In the genomic region with DNA sequence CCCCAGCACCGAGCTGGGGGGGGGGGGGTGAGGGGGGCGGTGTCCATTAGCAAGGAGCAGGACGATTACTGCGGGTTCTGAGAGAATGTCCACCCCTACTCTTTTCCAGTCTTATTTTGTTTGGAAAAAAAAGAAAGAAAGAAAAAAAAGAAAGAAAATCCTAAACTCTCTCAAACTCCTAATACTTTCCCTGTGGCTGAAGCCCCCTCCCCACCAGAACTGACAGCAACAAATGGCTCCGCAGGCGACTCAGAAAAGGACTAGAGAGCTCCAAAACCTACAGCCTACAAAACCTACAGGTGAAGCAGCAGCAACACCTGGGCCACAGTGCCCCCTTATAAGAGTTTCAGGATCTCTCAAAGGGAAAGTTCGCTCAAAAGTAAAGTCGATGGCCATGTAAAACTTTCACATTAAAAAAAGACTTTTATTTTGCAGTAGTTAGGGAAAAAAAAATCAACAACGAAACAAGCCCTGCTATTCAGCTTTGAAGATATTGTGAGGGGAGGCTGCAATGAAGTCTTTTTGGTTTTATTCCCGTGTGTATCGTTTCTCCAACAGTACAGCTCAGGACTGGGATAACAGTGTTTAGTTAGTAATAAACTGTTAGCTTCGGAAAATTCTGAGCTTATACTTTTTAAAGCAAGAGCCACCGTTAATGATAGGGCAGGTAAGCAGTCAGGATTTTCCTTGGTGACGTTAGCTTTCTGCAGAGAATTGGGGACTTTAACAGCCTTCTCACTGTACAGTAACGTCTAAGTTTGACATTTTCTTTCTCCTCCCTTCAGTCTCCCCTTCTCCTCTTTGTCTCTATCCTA, we compare ENCODE assay signal across 11 mouse cellular contexts. TPM values are rescaled to one million over a fixed set of nuclear protein-coding genes. Genes with fewer than 3 reads are reported as not detected.
DNase-seq lines count a peak whose midpoint lies in the region; ATAC-seq lines count a peak whose summit lies in the region.
"Had no signal": no experiment of that assay in that cellular context is flagged by ENCODE, and none has a peak within 500 bp of the region (broad histone marks: within the 10 kb centered on the region; RNA-seq: fewer than 3 reads in every experiment).

No protein-coding gene starts in this region.

- peaks cover 29% of the 10 kb centered on the region for H3K4me1 ChIP-seq in kidney, embryonic 15.5 days
- peaks cover 2% of the 10 kb centered on the region; the same call in 1 of the 2 replicates for H3K4me1 ChIP-seq in embryonic facial prominence, embryonic 11.5 days (ENCODE audit: control insufficient read depth, insufficient read depth, low read length)
- H3K4me1 ChIP-seq in hindbrain, embryonic 12.5 days: peaks cover 26% of the 10 kb centered on the region
- peaks cover 40% of the 10 kb centered on the region for H3K4me1 ChIP-seq in midbrain, embryonic 15.5 days

- H3K4me3 ChIP-seq in kidney, embryonic 15.5 days (replicated peaks): peak overlapping the region; percentile 24
- peak overlapping the region; percentile 25 for H3K4me3 ChIP-seq in embryonic facial prominence, embryonic 11.5 days (ENCODE audit: low read depth, low read length)
- H3K4me3 ChIP-seq in hindbrain, embryonic 12.5 days: peak overlapping the region; percentile 44
- H3K4me3 ChIP-seq in midbrain, embryonic 15.5 days: peak overlapping the region; percentile 49
- H3K4me3 ChIP-seq: erythroblast, embryonic 14.5 days had no signal

- H3K27ac ChIP-seq in kidney, embryonic 15.5 days: no peak overlapping the region
- no peak overlapping the region for H3K27ac ChIP-seq in embryonic facial prominence, embryonic 11.5 days (replicated peaks; ENCODE audit: low read depth, low read length)
- H3K27ac ChIP-seq in hindbrain, embryonic 12.5 days: peak overlapping the region; percentile 100
- peak overlapping the region; percentile 83 for H3K27ac ChIP-seq in midbrain, embryonic 15.5 days

- H3K36me3 ChIP-seq in kidney, embryonic 15.5 days: no peaks in the 10 kb centered on the region
- H3K36me3 ChIP-seq in embryonic facial prominence, embryonic 11.5 days (replicated peaks; ENCODE audit: control insufficient read depth, insufficient read depth, low read depth, low read length): no peaks in the 10 kb centered on the region
- no peaks in the 10 kb centered on the region for H3K36me3 ChIP-seq in hindbrain, embryonic 12.5 days
- H3K36me3 ChIP-seq in midbrain, embryonic 15.5 days (replicated peaks): no peaks in the 10 kb centered on the region

- no peaks in the 10 kb centered on the region for H3K9me3 ChIP-seq in kidney, embryonic 15.5 days (replicated peaks)
- H3K9me3 ChIP-seq in embryonic facial prominence, embryonic 11.5 days (replicated peaks; ENCODE audit: control insufficient read depth, low read length): no peaks in the 10 kb centered on the region
- H3K9me3 ChIP-seq in hindbrain, embryonic 12.5 days (replicated peaks): no peaks in the 10 kb centered on the region
- H3K9me3 ChIP-seq in midbrain, embryonic 15.5 days: no peaks in the 10 kb centered on the region

- peaks cover 94% of the 10 kb centered on the region for H3K27me3 ChIP-seq in kidney, embryonic 15.5 days
- H3K27me3 ChIP-seq in embryonic facial prominence, embryonic 11.5 days (ENCODE audit: control insufficient read depth, insufficient read depth, low read length): peaks cover 66% of the 10 kb centered on the region
- H3K27me3 ChIP-seq in hindbrain, embryonic 12.5 days: peaks cover 3% of the 10 kb centered on the region
- no peaks in the 10 kb centered on the region for H3K27me3 ChIP-seq in midbrain, embryonic 15.5 days (replicated peaks)

- no peak overlapping the region for H3K9ac ChIP-seq in kidney, embryonic 15.5 days
- peak overlapping the region; percentile 34; the same call in 1 of the 2 replicates for H3K9ac ChIP-seq in embryonic facial prominence, embryonic 11.5 days (replicated peaks; ENCODE audit: low read length)
- peak overlapping the region; percentile 54 for H3K9ac ChIP-seq in hindbrain, embryonic 12.5 days
- peak overlapping the region; percentile 54 for H3K9ac ChIP-seq in midbrain, embryonic 15.5 days

- H3K4me2 ChIP-seq in kidney, embryonic 15.5 days: peak overlapping the region; percentile 42
- H3K4me2 ChIP-seq in embryonic facial prominence, embryonic 11.5 days (ENCODE audit: low read depth, low read length): peak overlapping the region; percentile 38
- peak overlapping the region; percentile 89 for H3K4me2 ChIP-seq in hindbrain, embryonic 12.5 days (replicated peaks)
- peak overlapping the region; percentile 78 for H3K4me2 ChIP-seq in midbrain, embryonic 15.5 days

- no peak for ATAC-seq in kidney, embryonic 15.5 days (replicated peaks; ENCODE audit: low FRiP score)
- ATAC-seq in embryonic facial prominence, embryonic 11.5 days (replicated peaks; ENCODE audit: insufficient number of reproducible peaks, low FRiP score, low TSS enrichment, low read depth): no peak
- no peak for ATAC-seq in hindbrain, embryonic 12.5 days (ENCODE audit: low FRiP score)
- no peak for ATAC-seq in midbrain, embryonic 15.5 days (replicated peaks)

- 1% methylated on average over 15 of the region's 15 CpGs for WGBS in kidney, embryonic 15.5 days
- under 1% methylated on average over 15 of the region's 15 CpGs for WGBS in embryonic facial prominence, embryonic 11.5 days
- under 1% methylated on average over 15 of the region's 15 CpGs for WGBS in hindbrain, embryonic 12.5 days
- WGBS in midbrain, embryonic 15.5 days: 4% methylated on average over 15 of the region's 15 CpGs

- DNase-seq in kidney, adult 18-20 months: no peak
- no peak for DNase-seq in embryonic facial prominence, embryonic 11.5 days (ENCODE audit: low spot score)
- no peak for DNase-seq in urinary bladder, postnatal 4 days (ENCODE audit: low spot score in 2 of 2)
- DNase-seq in urinary bladder, adult 18-20 months (ENCODE audit: low spot score in 2 of 2): no peak
- no peak for DNase-seq in c-Kit-positive CD71-positive TER-119-positive erythroid progenitor cells, embryonic 14.5 days (ENCODE audit: low spot score)
- DNase-seq: adrenal gland, adult 8-10 months; kidney, adult 8-10 months had no signal

RNA-seq across cellular contexts. Expression of a gene that starts 7.4 kb away (rescaled TPM):
- polyA plus RNA-seq in kidney, embryonic 15.5 days (2015; fragmentation: Nextera tagmentation; extraction: Ambion mirVana): 0.05 TPM in 1 of 2 replicates, not detected in the other
- 3.0 and 3.6 TPM in 2 replicates for polyA plus RNA-seq in embryonic facial prominence, embryonic 11.5 days (2014; fragmentation: Nextera tagmentation; extraction: Ambion mirVana)
- polyA plus RNA-seq in hindbrain, embryonic 12.5 days (2016; fragmentation: Nextera tagmentation; extraction: Ambion mirVana): 39.0 and 39.6 TPM in 2 replicates
- 43.0 and 44.0 TPM in 2 replicates for polyA plus RNA-seq in midbrain, embryonic 15.5 days (2015; fragmentation: Nextera tagmentation; extraction: Ambion mirVana)
- polyA plus RNA-seq: erythroblast, embryonic 14.5 days had no signal

Comparison
In these comparisons a context has a peak if more than half of its experiments do, and no peak if none do; other contexts are left out.
1. H3K27ac ChIP-seq: peak in hindbrain, embryonic 12.5 days (single experiment) and midbrain, embryonic 15.5 days (single experiment); none in kidney, embryonic 15.5 days (single experiment) and embryonic facial prominence, embryonic 11.5 days (single experiment).
2. H3K4me2 ChIP-seq: peak in every context shown above with its lines; median percentile 89 in hindbrain, embryonic 12.5 days; 78 in midbrain, embryonic 15.5 days; 42 in kidney, embryonic 15.5 days; 38 in embryonic facial prominence, embryonic 11.5 days.
3. Peak in every context shown above with its lines, with median percentiles within 50 percentile points of each other: H3K4me3 ChIP-seq.